Mouse (Mus musculus): ENCODE measurements around the gene Ephb6. TPM values are rescaled to one million over a fixed set of nuclear protein-coding genes. Genes with fewer than 3 reads are reported as not detected.

The Ephb6 gene
- total RNA-seq, 2 experiments from 2014 or later = 131 to 163 TPM

- no peak for DNase-seq (ENCODE audit: extremely low spot score in 1 of 2, low spot score in 2 of 2)
- intact Hi-C loops (cut with DNase I) = loop anchor here (5.0 kb wide), 1 partner anchor 137 kb away; no protein-coding TSS in a partner anchor
These were observed 15.0 kb downstream of the Ephb6 start for GRCm38 (mm10) chr6:41620173-41620798.

- no peak for DNase-seq (ENCODE audit: extremely low spot score in 1 of 2, low spot score in 2 of 2)
- intact Hi-C loops (cut with DNase I) = loop anchor here (5.0 kb wide), 1 partner anchor 136 kb away; no protein-coding TSS in a partner anchor
These were observed 16.1 kb downstream of the Ephb6 start for GRCm38 (mm10) chr6:41621241-41621990.

GRCm38 (mm10) chr6:41622661-41623060, 17.4 kb downstream of the Ephb6 start:
- DNase-seq (ENCODE audit: extremely low spot score in 1 of 2, low spot score in 2 of 2) = peak; percentile 46 to 64

GRCm38 (mm10) chr6:41628180-41628579, 22.9 kb downstream of the Ephb6 start:
- intact Hi-C loops (cut with DNase I) = no loop called here
- no peak for DNase-seq (ENCODE audit: extremely low spot score in 1 of 2, low spot score in 2 of 2)

More at GRCm38 (mm10) chr6:41622661-41623060, 17.4 kb downstream of the Ephb6 start:
- intact Hi-C loops (cut with DNase I) = loop anchor here (5.0 kb wide), 1 partner anchor 135 kb away; no protein-coding TSS in a partner anchor

- intact Hi-C loops (cut with DNase I) = no loop called here
- no peak for DNase-seq (ENCODE audit: extremely low spot score in 1 of 2, low spot score in 2 of 2)
These were observed 25.5 kb downstream of the Ephb6 start for GRCm38 (mm10) chr6:41630791-41631190.

GRCm38 (mm10) chr6:41631549-41631948, 26.3 kb downstream of the Ephb6 start:
- DNase-seq (ENCODE audit: extremely low spot score in 1 of 2, low spot score in 2 of 2) = no peak
- intact Hi-C loops (cut with DNase I) = no loop called here

- no peak for DNase-seq (ENCODE audit: extremely low spot score in 1 of 2, low spot score in 2 of 2)
- intact Hi-C loops (cut with DNase I) = no loop called here
These were observed 29.9 kb downstream of the Ephb6 start for GRCm38 (mm10) chr6:41635211-41635610.

GRCm38 (mm10) chr6:41636178-41636577, 30.9 kb downstream of the Ephb6 start, which contains the start of gene Trpv6:
Trpv6 (minus strand) TSS chr6:41636405.
- DNase-seq (ENCODE audit: extremely low spot score in 1 of 2, low spot score in 2 of 2) = no peak
- intact Hi-C loops (cut with DNase I) = no loop called here

GRCm38 (mm10) chr6:41637393-41637792, 32.1 kb downstream of the Ephb6 start:
- DNase-seq (ENCODE audit: extremely low spot score in 1 of 2, low spot score in 2 of 2) = no peak
- intact Hi-C loops (cut with DNase I) = no loop called here

GRCm38 (mm10) chr6:41637927-41638506, 32.7 kb downstream of the Ephb6 start:
- intact Hi-C loops (cut with DNase I) = no loop called here
- DNase-seq (ENCODE audit: extremely low spot score in 1 of 2, low spot score in 2 of 2) = no peak

GRCm38 (mm10) chr6:41640449-41640848, 35.2 kb downstream of the Ephb6 start:
- intact Hi-C loops (cut with DNase I) = no loop called here
- no peak for DNase-seq (ENCODE audit: extremely low spot score in 1 of 2, low spot score in 2 of 2)

GRCm38 (mm10) chr6:41641173-41641866, 36.0 kb downstream of the Ephb6 start:
- intact Hi-C loops (cut with DNase I) = no loop called here
- no peak for DNase-seq (ENCODE audit: extremely low spot score in 1 of 2, low spot score in 2 of 2)

GRCm38 (mm10) chr6:41642765-41643164, 37.5 kb downstream of the Ephb6 start:
- DNase-seq (ENCODE audit: extremely low spot score in 1 of 2, low spot score in 2 of 2) = no peak
- intact Hi-C loops (cut with DNase I) = no loop called here

- intact Hi-C loops (cut with DNase I) = no loop called here
- no peak for DNase-seq (ENCODE audit: extremely low spot score in 1 of 2, low spot score in 2 of 2)
These were observed 37.9 kb downstream of the Ephb6 start for GRCm38 (mm10) chr6:41643227-41643626.

GRCm38 (mm10) chr6:41646220-41646619, 40.9 kb downstream of the Ephb6 start:
- intact Hi-C loops (cut with DNase I) = no loop called here
- no peak for DNase-seq (ENCODE audit: extremely low spot score in 1 of 2, low spot score in 2 of 2)

- no peak for DNase-seq (ENCODE audit: extremely low spot score in 1 of 2, low spot score in 2 of 2)
- intact Hi-C loops (cut with DNase I) = no loop called here
These were observed 41.4 kb downstream of the Ephb6 start for GRCm38 (mm10) chr6:41646672-41647071.

GRCm38 (mm10) chr6:41653173-41653572, 47.9 kb downstream of the Ephb6 start:
- no peak for DNase-seq (ENCODE audit: extremely low spot score in 1 of 2, low spot score in 2 of 2)
- intact Hi-C loops (cut with DNase I) = no loop called here

- no peak for DNase-seq (ENCODE audit: extremely low spot score in 1 of 2, low spot score in 2 of 2)
- intact Hi-C loops (cut with DNase I) = no loop called here
These were observed 49.4 kb downstream of the Ephb6 start for GRCm38 (mm10) chr6:41654648-41655047.

GRCm38 (mm10) chr6:41658487-41658886, 53.2 kb downstream of the Ephb6 start:
- DNase-seq (ENCODE audit: extremely low spot score in 1 of 2, low spot score in 2 of 2) = no peak
- intact Hi-C loops (cut with DNase I) = no loop called here
